In genomic region chr4:120506955-120507354, GRCm38 (mm10) we compare ENCODE assay signal across 23 mouse cellular contexts. TPM values are rescaled to one million over a fixed set of nuclear protein-coding genes. Genes with fewer than 3 reads are reported as not detected.
"Had no signal": no experiment of that assay in that cellular context is flagged by ENCODE, and none has a peak within 500 bp of the region (broad histone marks: within the 10 kb centered on the region; RNA-seq: fewer than 3 reads in every experiment).

No protein-coding gene starts in this region.

- H3K4me1 ChIP-seq: kidney, embryonic 15.5 days; liver, embryonic 13.5 days; megakaryocyte, embryonic 14.5 days; midbrain, embryonic 10.5 days; midbrain, embryonic 13.5 days; neural tube, embryonic 13.5 days had no signal

- H3K4me3 ChIP-seq: kidney, embryonic 15.5 days; liver, embryonic 13.5 days; megakaryocyte, embryonic 14.5 days; midbrain, embryonic 10.5 days; midbrain, embryonic 13.5 days; myocyte; neural tube, embryonic 13.5 days had no signal

- H3K9me3 ChIP-seq: liver, embryonic 13.5 days; midbrain, embryonic 10.5 days had no signal

- DNase-seq: kidney, adult 11 months; kidney, adult 8-10 months; kidney, postnatal 10 days; kidney, postnatal 4 days; layer of hippocampus, postnatal 36 days; liver, embryonic 13.5 days; lung, adult 2 months; retina, postnatal 1 day; right cerebral cortex, postnatal 4 days; thymus, postnatal 25 days had no signal

- H3K27me3 ChIP-seq: kidney, embryonic 15.5 days; liver, embryonic 13.5 days; megakaryocyte, embryonic 14.5 days; midbrain, embryonic 13.5 days; neural tube, embryonic 13.5 days had no signal

- H3K27ac ChIP-seq: kidney, embryonic 15.5 days; liver, embryonic 13.5 days; midbrain, embryonic 10.5 days; midbrain, embryonic 13.5 days; neural tube, embryonic 13.5 days had no signal

RNA-seq across cellular contexts. Expression of gene Slfnl1, which starts 25.1 kb away (rescaled TPM):
- total RNA-seq: liver, adult 2 months had no signal
- polyA plus RNA-seq: kidney, embryonic 15.5 days; limb, embryonic 11.5 days; liver, embryonic 13.5 days; liver, embryonic 16.5 days; lung, embryonic 16.5 days; midbrain, embryonic 10.5 days; midbrain, embryonic 13.5 days; midbrain, embryonic 16.5 days; myocyte; neural tube, embryonic 13.5 days; stomach, embryonic 14.5 days; thymus, postnatal 0 days had no signal
